Mouse (Mus musculus): ENCODE measurements around the gene Gemin5.

- TF ChIP-seq POLR2A (IDR thresholded peaks at IDR 0.05; ENCODE audit: low read depth, low read length) (no peak), CTCF (IDR thresholded peaks at IDR 0.05; ENCODE audit: extremely low read depth, insufficient read depth, insufficient read length, insufficient replicate concordance) (no peak)
Measured at GRCm38 (mm10) chr11:58103344-58103653, 65.0 kb downstream of the Gemin5 start.

Measured in spleen, adult 2 months (tissue).